Mouse (Mus musculus) liver, adult 2 months (tissue): ENCODE data around the gene Tubd1.

Experiments
- CTCF ChIP-seq: fragments of 200-500 bp; IDR thresholded peaks from 2 replicates; pipeline ENCODE4 v1.5.1; 2011; ENCODE audit warnings: low read depth, low read length, control low read depth
- POLR2A ChIP-seq: fragments of 200-500 bp; IDR thresholded peaks from 2 replicates; pipeline ENCODE4 v1.6.1; 2011; ENCODE audit warnings: low read length, control low read depth; ENCODE audit not compliant: insufficient read depth; ENCODE audit errors: extremely low read depth

GRCm38 (mm10) chr11:86517229-86517628, 27.6 kb upstream of the Tubd1 start:
- TF ChIP-seq CTCF (no peak), POLR2A (no peak)
